Mouse (Mus musculus) cerebellum, adult 2 months (tissue): ENCODE results near the gene Dock4.

Source experiments
- CTCF ChIP-seq: fragments of 200-500 bp; IDR thresholded peaks from 2 replicates; pipeline ENCODE4 v1.5.1; 2011; ENCODE audit warnings: low read depth, mild to moderate bottlenecking, control low read depth, low read length, moderate library complexity, borderline replicate concordance; ENCODE audit not compliant: insufficient read depth
- POLR2A ChIP-seq: fragments of 200-500 bp; IDR thresholded peaks from 2 replicates; pipeline ENCODE4 v1.6.1; 2011; ENCODE audit warnings: low read length, control low read depth, borderline replicate concordance; ENCODE audit not compliant: insufficient read depth

DNA sequence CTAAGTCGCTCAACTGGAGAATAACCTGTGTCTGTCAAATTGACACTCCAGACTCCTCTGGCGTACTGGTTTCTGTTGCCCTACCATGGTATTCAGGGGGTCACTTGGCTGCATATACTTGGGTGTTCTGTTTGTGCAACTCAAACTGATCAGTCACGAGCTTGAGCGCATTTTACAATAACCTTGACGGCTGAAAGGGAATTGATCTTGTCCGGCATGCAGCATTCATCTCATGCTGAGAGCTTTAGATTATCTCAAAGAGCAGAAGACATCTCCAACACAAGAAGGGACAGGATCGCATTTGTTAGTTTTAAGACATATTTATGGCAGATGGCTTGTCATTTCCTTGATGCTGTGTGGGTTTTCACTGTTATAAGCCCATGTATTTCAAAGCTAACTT lies 67.2 kb downstream of the Dock4 start:
- TF ChIP-seq POLR2A (no peak), CTCF (no peak)
